Mouse (Mus musculus) gastrocnemius, adult 2 months (tissue): ENCODE data around the gene Spdye4a. TPM values are rescaled to one million over a fixed set of nuclear protein-coding genes. Genes with fewer than 3 reads are reported as not detected.
A peak's percentile ranks its signal among the peaks of the same experiment; 100 is the strongest.

Source experiments
- DNase-seq: peaks from one replicate; pipeline ENCODE4 v3.0.0; 2022
- H3K27ac ChIP-seq: fragments of 200-600 bp; 2 replicates; pipeline ENCODE4 v1.8.1; 2022; ENCODE audit warnings: mild to moderate bottlenecking
- H3K4me3 ChIP-seq: fragments of 200-600 bp; 2 replicates; pipeline ENCODE4 v1.8.1; 2022; ENCODE audit warnings: mild to moderate bottlenecking, moderate library complexity
- CTCF ChIP-seq: fragments of 200-600 bp; IDR thresholded peaks from 2 replicates; pipeline ENCODE4 v1.8.1; 2022; ENCODE audit warnings: antibody characterized with exemption, mild to moderate bottlenecking, moderate library complexity
- intact Hi-C: fragments of 180-260 bp; cut with DNase I; formaldehyde crosslinking; loops from one replicate; pipeline ENCODE4 v1.15.1; 2025
- long read RNA-seq, 2 experiments: library from polyadenylated mRNA; stranded (forward); transcript quantifications; one replicate each; pipeline ENCODE4 v2.0.0; 2021
- total RNA-seq, 2 experiments: library from RNA; stranded (reverse); gene quantifications; 2 replicates each; pipeline ENCODE4 v1.2.3; 2021

The Spdye4a gene
- not detected for total RNA-seq
- long read RNA-seq, experiment 1, result 0 reads
- long read RNA-seq, experiment 2, result 0 reads

GRCm38 (mm10) chr5:143226790-143227189 is at the start of gene Spdye4a:
TSS of gene Spdye4a (minus strand) at chr5:143226890.
- intact Hi-C loops, result no loop called here
- no peak for DNase-seq
- no peak within 1 kb of the TSS for H3K27ac ChIP-seq
- H3K4me3 ChIP-seq, result no peak within 1 kb of the TSS
- no peak for TF ChIP-seq CTCF

GRCm38 (mm10) chr5:143275761-143276160 is 49.1 kb upstream of the Spdye4a start:
- intact Hi-C loops, result no loop called here
- H3K4me3 ChIP-seq, result no peak overlapping the region
- H3K27ac ChIP-seq, result no peak overlapping the region
- DNase-seq, result no peak
- TF ChIP-seq CTCF, result no peak

- no peak for DNase-seq
- Histone ChIP-seq H3K27ac (no peak overlapping the region), H3K4me3 (no peak overlapping the region)
- intact Hi-C loops, result no loop called here
- no peak for TF ChIP-seq CTCF
Observed at GRCm38 (mm10) chr5:143272540-143273330, 46.0 kb upstream of the Spdye4a start.

GRCm38 (mm10) chr5:143272108-143272507 is 45.4 kb upstream of the Spdye4a start:
- Histone ChIP-seq H3K4me3 (no peak overlapping the region), H3K27ac (no peak overlapping the region)
- no peak for DNase-seq
- intact Hi-C loops, result no loop called here
- TF ChIP-seq CTCF, result no peak

- TF ChIP-seq CTCF, result no peak
- DNase-seq, result no peak
- Histone ChIP-seq H3K27ac (no peak overlapping the region), H3K4me3 (no peak overlapping the region)
- intact Hi-C loops, result no loop called here
Observed at GRCm38 (mm10) chr5:143271642-143272041, 45.0 kb upstream of the Spdye4a start.

GRCm38 (mm10) chr5:143270151-143270519 is 43.4 kb upstream of the Spdye4a start:
- intact Hi-C loops, result loop anchor here (1.0 kb wide), 1 partner anchor 36 kb away; no protein-coding TSS in a partner anchor
- H3K27ac ChIP-seq, result peak overlapping the region; percentile 87

GRCm38 (mm10) chr5:143269363-143270150 is 42.9 kb upstream of the Spdye4a start, which contains the start of gene Zfp316:
TSS of gene Zfp316 (minus strand) at chr5:143270022.
- peak; percentile 84 for DNase-seq
- intact Hi-C loops, result loop anchor here (1.0 kb wide), 1 partner anchor 35 kb away; no protein-coding TSS in a partner anchor
- Histone ChIP-seq H3K27ac (peak within 1 kb of the TSS; percentile 87), H3K4me3 (peak within 1 kb of the TSS; percentile 95)
- TF ChIP-seq CTCF, result no peak

More at GRCm38 (mm10) chr5:143270151-143270519, 43.4 kb upstream of the Spdye4a start:
- DNase-seq, result no peak
- no peak for TF ChIP-seq CTCF
- peak overlapping the region; percentile 95 for H3K4me3 ChIP-seq

- H3K27ac ChIP-seq, result peak overlapping the region; percentile 87
- H3K4me3 ChIP-seq, result peak overlapping the region; percentile 95
- TF ChIP-seq CTCF, result no peak
- no peak for DNase-seq
- intact Hi-C loops, result no loop called here
Observed at GRCm38 (mm10) chr5:143268985-143269362, 42.3 kb upstream of the Spdye4a start.

- no peak for DNase-seq
- intact Hi-C loops, result no loop called here
- TF ChIP-seq CTCF, result no peak
- Histone ChIP-seq H3K4me3 (no peak overlapping the region), H3K27ac (no peak overlapping the region)
Observed at GRCm38 (mm10) chr5:143266794-143267193, 40.1 kb upstream of the Spdye4a start.

GRCm38 (mm10) chr5:143265409-143265808 is 38.7 kb upstream of the Spdye4a start:
- DNase-seq, result no peak
- intact Hi-C loops, result no loop called here

GRCm38 (mm10) chr5:143264689-143265088 is 38.0 kb upstream of the Spdye4a start:
- DNase-seq, result no peak
- intact Hi-C loops, result no loop called here

More at GRCm38 (mm10) chr5:143265409-143265808, 38.7 kb upstream of the Spdye4a start:
- Histone ChIP-seq H3K4me3 (no peak overlapping the region), H3K27ac (no peak overlapping the region)
- no peak for TF ChIP-seq CTCF

GRCm38 (mm10) chr5:143261636-143262035 is 34.9 kb upstream of the Spdye4a start:
- DNase-seq, result no peak
- no peak for TF ChIP-seq CTCF
- no peak overlapping the region for H3K4me3 ChIP-seq
- intact Hi-C loops, result no loop called here
- no peak overlapping the region for H3K27ac ChIP-seq

More at GRCm38 (mm10) chr5:143264689-143265088, 38.0 kb upstream of the Spdye4a start:
- Histone ChIP-seq H3K4me3 (no peak overlapping the region), H3K27ac (no peak overlapping the region)
- no peak for TF ChIP-seq CTCF

- H3K4me3 ChIP-seq, result no peak overlapping the region
- DNase-seq, result no peak
- H3K27ac ChIP-seq, result no peak overlapping the region
- no peak for TF ChIP-seq CTCF
- intact Hi-C loops, result no loop called here
Observed at GRCm38 (mm10) chr5:143255802-143256201, 29.1 kb upstream of the Spdye4a start.
